25 mouse cellular contexts compared by ENCODE assay signal in the genomic region with DNA sequence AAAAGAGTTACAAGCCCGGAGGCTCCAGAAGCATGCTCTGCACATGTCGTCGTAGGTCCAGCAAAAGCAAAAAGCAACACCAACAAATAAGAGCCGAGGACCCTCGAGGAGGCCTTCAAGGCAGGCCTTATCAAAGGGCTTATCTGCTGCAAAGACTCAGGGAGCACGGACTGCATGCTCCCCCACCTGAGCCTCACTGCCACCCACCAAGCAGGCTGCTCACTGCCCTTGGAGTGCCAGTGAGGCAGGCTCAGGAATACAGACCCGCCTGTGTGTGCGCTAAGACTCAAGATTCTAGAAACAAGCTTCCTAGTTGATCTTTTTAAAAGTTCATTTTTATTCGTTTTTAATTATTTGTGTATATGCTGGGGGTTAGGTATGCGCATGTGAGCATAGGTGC.
"Had no signal": no experiment of that assay in that cellular context is flagged by ENCODE, and none has a peak within 500 bp of the region (broad histone marks: within the 10 kb centered on the region; RNA-seq: fewer than 3 reads in every experiment).

No protein-coding gene starts in this region.

- H3K27me3 ChIP-seq: heart, embryonic 13.5 days; heart, embryonic 15.5 days; hindbrain, embryonic 12.5 days; limb, embryonic 13.5 days; limb, embryonic 15.5 days; liver, embryonic 12.5 days had no signal

- H3K36me3 ChIP-seq: heart, embryonic 13.5 days; heart, embryonic 15.5 days; hindbrain, embryonic 10.5 days; hindbrain, embryonic 12.5 days; limb, embryonic 13.5 days; limb, embryonic 15.5 days; liver, embryonic 12.5 days had no signal

- H3K4me1 ChIP-seq: liver, embryonic 12.5 days had no signal

- DNase-seq: gastrocnemius, adult 2 months; gastrocnemius, postnatal 10 days; gastrocnemius, postnatal 25 days; heart, postnatal 14 days; heart, postnatal 4 days; kidney, adult 18-20 months; kidney, adult 8-10 months; kidney, postnatal 10 days; kidney, postnatal 25 days; kidney, postnatal 4 days had no signal

- H3K4me2 ChIP-seq: heart, embryonic 11.5 days; heart, embryonic 13.5 days; heart, embryonic 15.5 days; hindbrain, embryonic 12.5 days; hindbrain, embryonic 14.5 days; limb, embryonic 13.5 days; limb, embryonic 15.5 days; liver, embryonic 12.5 days had no signal

- H3K9me3 ChIP-seq: heart, embryonic 13.5 days; heart, embryonic 15.5 days; hindbrain, embryonic 10.5 days; hindbrain, embryonic 12.5 days; limb, embryonic 13.5 days; limb, embryonic 15.5 days; liver, embryonic 12.5 days had no signal

- H3K4me3 ChIP-seq: gastrocnemius, adult 2 months; heart, embryonic 13.5 days; heart, embryonic 15.5 days; hindbrain, embryonic 10.5 days; hindbrain, embryonic 12.5 days; layer of hippocampus, adult 2 months; left cerebral cortex, adult 2 months; limb, embryonic 13.5 days; limb, embryonic 15.5 days; liver, embryonic 12.5 days had no signal

- ATAC-seq: hindbrain, embryonic 16.5 days; inflammation-experienced regulatory T-cells, adult 6 months; intestine, postnatal 0 days; liver, embryonic 12.5 days had no signal

- H3K9ac ChIP-seq: heart, embryonic 13.5 days; heart, embryonic 15.5 days; hindbrain, embryonic 12.5 days; hindbrain, embryonic 14.5 days; limb, embryonic 13.5 days; limb, embryonic 15.5 days; liver, embryonic 12.5 days; liver, embryonic 14.5 days had no signal

- H3K27ac ChIP-seq: gastrocnemius, adult 2 months; heart, embryonic 13.5 days; heart, embryonic 15.5 days; hindbrain, embryonic 10.5 days; hindbrain, embryonic 12.5 days; hindbrain, embryonic 14.5 days; layer of hippocampus, adult 2 months; left cerebral cortex, adult 2 months; limb, embryonic 13.5 days; limb, embryonic 15.5 days; liver, embryonic 12.5 days; liver, embryonic 14.5 days had no signal
